Mouse (Mus musculus): ENCODE measurements at regions not wholly inside any gene's neighbourhood (a gene's known extent, or its start where the extent isn't known, plus 50 kb on each side); places are given as distances from the start of the nearest gene placed in this dataset.

- DNase-seq (ENCODE audit: low read depth, low spot score), result no peak
Observed at GRCm38 (mm10) chr11:55712350-55712749, 104.4 kb upstream of the Glra1 start.

GRCm38 (mm10) chr11:55707467-55707866 is 99.5 kb upstream of the Glra1 start:
- no peak for DNase-seq (ENCODE audit: low read depth, low spot score)

DNA sequence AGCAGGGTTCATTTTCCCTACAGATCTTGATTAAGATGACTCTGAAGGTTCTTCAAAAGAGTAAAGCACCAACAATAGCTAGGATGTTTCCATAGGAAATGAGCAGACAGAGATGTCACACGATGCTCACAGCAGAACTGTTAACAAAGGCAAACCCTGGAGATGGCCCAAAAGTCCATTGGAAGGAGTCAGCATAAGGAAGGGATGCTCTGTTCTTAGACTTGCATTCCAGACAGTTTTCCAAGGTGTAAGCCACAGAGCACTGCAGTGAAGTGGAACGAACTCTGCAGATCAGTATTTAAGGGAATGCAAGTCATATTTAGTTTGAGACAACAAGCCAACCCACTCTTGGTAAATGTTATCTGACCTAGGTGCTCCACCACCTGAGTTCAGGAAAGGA is 93.9 kb upstream of the Glra1 start:
- DNase-seq (ENCODE audit: low read depth, low spot score), result no peak

GRCm38 (mm10) chr11:55685031-55685519 is 77.1 kb upstream of the Glra1 start:
- DNase-seq (ENCODE audit: low read depth, low spot score), result peak; percentile 86

- peak; percentile 67 for DNase-seq (ENCODE audit: low read depth, low spot score)
Observed at GRCm38 (mm10) chr11:55682351-55682961, 74.5 kb upstream of the Glra1 start.

- DNase-seq (ENCODE audit: low read depth, low spot score), result peak; percentile 61
Observed at GRCm38 (mm10) chr11:55681226-55681980, 73.4 kb upstream of the Glra1 start.

DNA sequence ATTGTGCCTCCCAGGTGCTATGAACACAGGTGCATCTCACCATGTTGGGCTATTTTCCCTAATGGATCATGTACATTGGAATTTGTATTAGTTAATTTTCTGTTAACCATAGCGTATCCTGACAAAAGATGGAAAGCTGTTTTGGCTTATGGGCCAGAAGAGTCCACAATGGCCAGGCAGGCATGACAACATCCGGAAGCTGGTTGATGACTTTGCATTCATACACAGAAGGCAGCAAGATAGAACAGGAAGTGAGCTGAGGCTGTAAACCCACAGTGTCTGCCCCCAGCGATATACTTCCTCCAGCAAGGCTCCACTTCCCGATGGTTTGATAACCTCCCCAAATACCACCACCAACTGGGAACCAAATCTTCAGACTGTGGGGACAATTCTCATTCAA is 55.1 kb upstream of the Glra1 start:
- no peak for DNase-seq (ENCODE audit: low read depth, low spot score)

DNA sequence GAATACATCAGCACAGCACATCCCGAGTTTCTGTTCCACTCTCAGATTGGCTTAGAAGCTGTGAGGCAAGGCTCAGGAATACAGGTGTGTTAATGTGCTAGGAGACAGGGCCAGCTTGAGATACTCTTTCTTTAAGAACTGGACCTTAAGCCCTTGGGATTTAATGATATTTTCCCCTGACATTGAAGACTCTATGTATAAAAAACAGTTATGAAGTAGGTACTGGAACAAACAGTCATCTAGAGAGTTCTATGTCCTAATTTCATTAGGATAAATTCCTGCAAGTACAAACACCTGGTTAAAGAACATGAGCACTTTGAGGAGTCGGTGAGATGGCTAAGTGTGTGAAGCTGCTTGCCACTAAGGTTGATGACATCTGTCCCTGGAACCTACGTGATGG is 54.3 kb upstream of the Glra1 start:
- DNase-seq (ENCODE audit: low read depth, low spot score), result no peak
